Mouse (Mus musculus) brain, embryonic 14.5 days (tissue): Measurements from ENCODE around the gene Traf4.

Experiments
- CTCF ChIP-seq: fragments of 200-500 bp; IDR thresholded peaks from 2 replicates; pipeline ENCODE4 v1.5.1; 2012; ENCODE audit warnings: inconsistent platforms, mild to moderate bottlenecking, moderate library complexity, borderline replicate concordance; ENCODE audit not compliant: insufficient read depth, insufficient read length; ENCODE audit errors: extremely low read depth
- POLR2A ChIP-seq: fragments of 200-500 bp; IDR thresholded peaks from 2 replicates; pipeline ENCODE4 v1.6.1; 2012; ENCODE audit warnings: mild to moderate bottlenecking, inconsistent platforms, borderline replicate concordance; ENCODE audit not compliant: poor library complexity, insufficient read depth, insufficient read length, severe bottlenecking; ENCODE audit errors: extremely low read depth

DNA sequence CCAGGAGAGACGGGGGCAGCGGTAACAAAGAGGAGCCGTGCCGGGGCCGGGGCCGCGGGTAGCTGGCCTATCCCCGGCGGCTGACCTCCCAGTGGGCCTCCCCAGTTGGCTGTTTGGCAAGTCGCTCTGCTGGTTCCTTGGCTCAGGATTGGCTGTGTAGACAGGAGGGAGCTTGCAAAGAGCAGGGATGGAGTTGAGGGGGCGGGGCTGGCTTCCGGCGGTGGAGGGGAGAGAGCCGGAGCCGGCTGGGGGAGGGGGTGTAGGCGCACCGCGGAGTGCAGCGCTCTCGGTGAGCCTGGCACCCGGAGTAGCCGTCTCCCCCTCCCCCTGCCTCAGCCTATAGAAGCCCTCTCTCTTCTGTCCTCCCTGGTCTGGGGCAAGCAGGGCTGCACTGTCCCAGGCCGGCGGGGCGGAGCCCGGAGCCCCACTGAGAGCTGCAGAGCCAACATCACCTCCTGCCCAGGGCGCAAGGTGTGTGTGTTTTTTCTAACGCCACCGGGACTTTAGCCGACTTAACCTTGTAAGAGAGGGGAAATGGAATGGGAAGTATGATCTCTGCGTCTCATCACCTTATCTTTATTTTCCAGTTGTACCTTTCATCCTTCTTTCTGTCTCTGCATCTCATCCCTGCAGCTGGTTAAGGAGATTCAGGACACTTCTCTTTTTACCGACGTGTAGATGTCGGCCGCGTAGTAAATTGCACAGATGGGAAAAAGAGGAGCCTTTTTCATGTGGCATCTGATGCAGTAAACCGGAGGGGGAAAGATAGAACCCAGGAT lies 49.8 kb downstream of the Traf4 start:
- TF ChIP-seq POLR2A = no peak
- no peak for TF ChIP-seq CTCF
